Mouse (Mus musculus): ENCODE data around the gene Trim52.

DNA sequence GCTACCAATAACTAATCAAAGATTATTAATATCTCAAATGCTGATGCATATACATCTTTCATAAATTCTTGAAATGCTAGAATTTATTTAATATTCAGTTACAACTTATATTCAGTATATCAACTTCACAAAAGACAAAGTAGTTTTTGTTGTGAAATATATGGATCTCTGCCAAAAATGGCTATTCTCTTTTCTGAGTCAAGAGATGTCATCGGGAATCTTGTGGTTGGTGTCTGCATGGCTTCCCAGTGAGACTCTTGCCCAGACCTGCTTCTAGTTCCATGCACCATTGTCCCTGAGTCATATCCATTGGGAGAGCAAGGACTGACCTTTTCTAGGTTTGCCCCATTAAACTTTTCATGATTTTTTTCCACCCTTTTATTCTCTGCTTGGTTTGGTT, 50.5 kb downstream of the Trim52 start:
- TF ChIP-seq CTCF (IDR thresholded peaks at IDR 0.05; ENCODE audit: borderline replicate concordance, insufficient read depth, low read depth, low read length) (no peak), POLR2A (IDR thresholded peaks at IDR 0.05; ENCODE audit: borderline replicate concordance, insufficient read depth, low read length) (no peak)

All from cerebellum, adult 2 months (tissue).